Mouse (Mus musculus) heart, embryonic 16.5 days (tissue): ENCODE measurements around the gene Rorb. TPM values are rescaled to one million over a fixed set of nuclear protein-coding genes. Genes with fewer than 3 reads are reported as not detected.

Source experiments
- ATAC-seq: fragments of 200-750 bp; cut with Nextera tagmentation; replicated peaks from 2 replicates; pipeline ENCODE4 v1.8.0; 2017; ENCODE audit warnings: moderate number of reproducible peaks; ENCODE audit not compliant: insufficient read depth, low FRiP score; ENCODE audit errors: extremely low read depth
- H3K27ac ChIP-seq: fragments of 300-500 bp; sonication (generic); 2 replicates; pipeline ENCODE4 v1.5.1; 2014; ENCODE audit warnings: mild to moderate bottlenecking, low read length, control low read depth, moderate library complexity
- H3K27me3 ChIP-seq: fragments of 300-500 bp; sonication (generic); 2 replicates; pipeline ENCODE4 v1.6.1; 2014; ENCODE audit warnings: low read length, mixed read lengths; ENCODE audit not compliant: control insufficient read depth, insufficient read depth
- H3K36me3 ChIP-seq: fragments of 300-500 bp; sonication (generic); 2 replicates; pipeline ENCODE4 v1.6.1; 2014; ENCODE audit not compliant: control insufficient read depth, insufficient read depth
- H3K4me1 ChIP-seq: fragments of 300-500 bp; sonication (generic); 2 replicates; pipeline ENCODE4 v1.6.1; 2014; ENCODE audit warnings: low read length, mixed read lengths; ENCODE audit not compliant: control insufficient read depth, insufficient read depth
- H3K4me2 ChIP-seq: fragments of 300-500 bp; sonication (generic); 2 replicates; pipeline ENCODE4 v1.6.1; 2014; ENCODE audit warnings: low read depth, mild to moderate bottlenecking, control low read depth, low read length
- H3K4me3 ChIP-seq: fragments of 300-500 bp; sonication (generic); 2 replicates; pipeline ENCODE4 v1.5.1; 2014; ENCODE audit warnings: mild to moderate bottlenecking, control low read depth, low read length
- H3K9ac ChIP-seq: fragments of 300-500 bp; sonication (generic); 2 replicates; pipeline ENCODE4 v1.6.1; 2014; ENCODE audit warnings: low read length, control low read depth
- H3K9me3 ChIP-seq: fragments of 300-500 bp; sonication (generic); replicated peaks from 2 replicates; pipeline ENCODE4 v1.6.1; 2016; ENCODE audit warnings: low read length; ENCODE audit not compliant: control insufficient read depth
- WGBS: fragments of 180-500 bp; shearing (Covaris S2); extraction: QIAGEN DNeasy Blood & Tissue Kit; methylation state at CpG from one replicate; pipeline ENCODE4 v1.1.7; 2014; 5-methylcytosine and 5-hydroxymethylcytosine counted together
- polyA plus RNA-seq: library from polyadenylated mRNA; unstranded; fragments of >200 nt; fragmentation: Nextera tagmentation; extraction: Ambion mirVana; gene quantifications from 2 replicates; pipeline ENCODE4 v1.2.1, GENCODE M21; 2015

Rorb gene
- polyA plus RNA-seq, 1 experiment from 2014 or later: 0.29 TPM

GRCm38 (mm10) chr19:18909641-18910040 lies 201.4 kb downstream of the Rorb start:
- Histone ChIP-seq H3K4me1 (no peaks in the 10 kb centered on the region), H3K9me3 (no peaks in the 10 kb centered on the region), H3K27me3 (no peaks in the 10 kb centered on the region), H3K27ac (no peak overlapping the region), H3K4me3 (no peak overlapping the region), H3K36me3 (no peaks in the 10 kb centered on the region), H3K4me2 (no peak overlapping the region), H3K9ac (no peak overlapping the region)
- ATAC-seq: no peak
- WGBS: 80% methylated on average over 3 of the region's 3 CpGs

GRCm38 (mm10) chr19:18905511-18905910 lies 205.5 kb downstream of the Rorb start:
- H3K4me3 ChIP-seq: no peak overlapping the region
- H3K4me2 ChIP-seq: no peak overlapping the region
- H3K36me3 ChIP-seq: no peaks in the 10 kb centered on the region
- H3K27me3 ChIP-seq: no peaks in the 10 kb centered on the region
- H3K27ac ChIP-seq: no peak overlapping the region
- no peaks in the 10 kb centered on the region for H3K9me3 ChIP-seq
- H3K4me1 ChIP-seq: no peaks in the 10 kb centered on the region
- 56% methylated on average over 3 of the region's 3 CpGs for WGBS
- ATAC-seq: no peak
- no peak overlapping the region for H3K9ac ChIP-seq

- Histone ChIP-seq H3K9ac (no peak overlapping the region), H3K9me3 (no peaks in the 10 kb centered on the region), H3K4me2 (no peak overlapping the region), H3K36me3 (no peaks in the 10 kb centered on the region), H3K4me3 (no peak overlapping the region), H3K4me1 (no peaks in the 10 kb centered on the region), H3K27me3 (no peaks in the 10 kb centered on the region), H3K27ac (no peak overlapping the region)
- ATAC-seq: no peak
- 88% methylated on average over 6 of the region's 6 CpGs for WGBS
These were observed 208.3 kb downstream of the Rorb start for GRCm38 (mm10) chr19:18902694-18903067.

GRCm38 (mm10) chr19:18902041-18902693 lies 208.8 kb downstream of the Rorb start:
- Histone ChIP-seq H3K9ac (no peak overlapping the region), H3K36me3 (no peaks in the 10 kb centered on the region), H3K4me1 (no peaks in the 10 kb centered on the region), H3K27me3 (no peaks in the 10 kb centered on the region), H3K4me3 (no peak overlapping the region), H3K4me2 (no peak overlapping the region), H3K9me3 (no peaks in the 10 kb centered on the region), H3K27ac (no peak overlapping the region)
- 75% methylated on average over 15 of the region's 15 CpGs for WGBS
- ATAC-seq: no peak

- ATAC-seq: no peak
These were observed 212.8 kb downstream of the Rorb start for GRCm38 (mm10) chr19:18898238-18898637.

GRCm38 (mm10) chr19:18890216-18890615 lies 220.8 kb downstream of the Rorb start:
- Histone ChIP-seq H3K9ac (no peak overlapping the region), H3K4me2 (no peak overlapping the region)
- WGBS: 63% methylated on average over 4 of the region's 4 CpGs

More at GRCm38 (mm10) chr19:18898238-18898637, 212.8 kb downstream of the Rorb start:
- Histone ChIP-seq H3K4me2 (no peak overlapping the region), H3K36me3 (no peaks in the 10 kb centered on the region), H3K4me3 (no peak overlapping the region), H3K27ac (no peak overlapping the region), H3K9ac (no peak overlapping the region), H3K9me3 (no peaks in the 10 kb centered on the region), H3K4me1 (no peaks in the 10 kb centered on the region), H3K27me3 (no peaks in the 10 kb centered on the region)

GRCm38 (mm10) chr19:18889632-18890031 lies 221.4 kb downstream of the Rorb start:
- 0 out of 2 replicates have a peak, but pooled peaks cover 4% of the 10 kb centered on the region for H3K4me1 ChIP-seq
- no peaks in the 10 kb centered on the region for H3K36me3 ChIP-seq
- no peaks in the 10 kb centered on the region for H3K27me3 ChIP-seq
- WGBS: 89% methylated on average over 1 of the region's 1 CpGs
- H3K27ac ChIP-seq: no peak overlapping the region
- peak overlapping the region; percentile 59 for H3K4me2 ChIP-seq
- no peaks in the 10 kb centered on the region for H3K9me3 ChIP-seq
- no peak overlapping the region; the same call in 1 of the 2 replicates for H3K4me3 ChIP-seq
- ATAC-seq: no peak
- no peak overlapping the region; the same call in 1 of the 2 replicates for H3K9ac ChIP-seq

More at GRCm38 (mm10) chr19:18890216-18890615, 220.8 kb downstream of the Rorb start:
- no peaks in the 10 kb centered on the region for H3K36me3 ChIP-seq
- no peak overlapping the region for H3K27ac ChIP-seq
- 0 out of 2 replicates have a peak, but pooled peaks cover 4% of the 10 kb centered on the region for H3K4me1 ChIP-seq
- no peak overlapping the region for H3K4me3 ChIP-seq
- no peaks in the 10 kb centered on the region for H3K9me3 ChIP-seq
- ATAC-seq: no peak
- no peaks in the 10 kb centered on the region for H3K27me3 ChIP-seq

GRCm38 (mm10) chr19:18889117-18889627 lies 221.8 kb downstream of the Rorb start:
- peak overlapping the region; percentile 33; the same call in 1 of the 2 replicates for H3K9ac ChIP-seq
- ATAC-seq: no peak

GRCm38 (mm10) chr19:18888491-18889116 lies 222.4 kb downstream of the Rorb start:
- Histone ChIP-seq H3K36me3 (no peaks in the 10 kb centered on the region), H3K4me2 (peak overlapping the region; percentile 59), H3K4me3 (peak overlapping the region; percentile 38), H3K27me3 (no peaks in the 10 kb centered on the region), H3K9ac (peak overlapping the region; percentile 33; the same call in 1 of the 2 replicates), H3K4me1 (0 out of 2 replicates have a peak, but pooled peaks cover 4% of the 10 kb centered on the region), H3K9me3 (no peaks in the 10 kb centered on the region), H3K27ac (no peak overlapping the region)
- WGBS: 41% methylated on average over 13 of the region's 13 CpGs
- ATAC-seq: no peak

More at GRCm38 (mm10) chr19:18889117-18889627, 221.8 kb downstream of the Rorb start:
- 15% methylated on average over 11 of the region's 11 CpGs for WGBS
- no peak overlapping the region for H3K27ac ChIP-seq
- no peaks in the 10 kb centered on the region for H3K27me3 ChIP-seq
- no peaks in the 10 kb centered on the region for H3K9me3 ChIP-seq
- peak overlapping the region; percentile 59 for H3K4me2 ChIP-seq
- 0 out of 2 replicates have a peak, but pooled peaks cover 4% of the 10 kb centered on the region for H3K4me1 ChIP-seq
- peak overlapping the region; percentile 38 for H3K4me3 ChIP-seq
- no peaks in the 10 kb centered on the region for H3K36me3 ChIP-seq
